Mouse (Mus musculus): Measurements from ENCODE around the gene Actg2.
"Not testable (repeated sequence)": the region's sequence is repeated elsewhere in the genome, so short reads cannot be mapped to it uniquely, and the experiment has no call there.

Gene Actg2

GRCm38 (mm10) chr6:83536028-83536794 is at the start of gene Actg2:
Actg2 (minus strand) TSS chr6:83536265.
- DNase-seq (ENCODE audit: low read depth, low spot score): no peak

DNA sequence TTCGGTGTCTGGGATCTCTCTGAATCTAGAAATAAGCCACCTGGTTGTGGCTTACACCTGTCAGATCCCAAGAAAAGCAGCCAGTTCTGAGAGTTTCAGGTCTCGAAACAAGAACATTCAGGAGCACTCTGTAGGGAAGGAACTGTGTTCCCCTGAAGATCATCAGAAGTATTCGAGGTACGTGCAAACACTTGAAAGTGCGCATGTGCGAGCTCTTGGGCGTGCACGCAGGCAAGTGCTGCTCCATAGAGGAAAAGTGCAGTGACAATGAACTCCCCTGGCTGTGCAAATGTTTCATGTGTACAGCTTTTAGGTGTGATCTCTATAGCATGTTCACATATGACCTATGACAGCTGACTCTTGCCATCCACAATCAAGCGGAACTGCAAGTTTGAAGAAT is 49.3 kb upstream of the Actg2 start:
- not testable (repeated sequence) for DNase-seq (ENCODE audit: low read depth, low spot score)

DNA sequence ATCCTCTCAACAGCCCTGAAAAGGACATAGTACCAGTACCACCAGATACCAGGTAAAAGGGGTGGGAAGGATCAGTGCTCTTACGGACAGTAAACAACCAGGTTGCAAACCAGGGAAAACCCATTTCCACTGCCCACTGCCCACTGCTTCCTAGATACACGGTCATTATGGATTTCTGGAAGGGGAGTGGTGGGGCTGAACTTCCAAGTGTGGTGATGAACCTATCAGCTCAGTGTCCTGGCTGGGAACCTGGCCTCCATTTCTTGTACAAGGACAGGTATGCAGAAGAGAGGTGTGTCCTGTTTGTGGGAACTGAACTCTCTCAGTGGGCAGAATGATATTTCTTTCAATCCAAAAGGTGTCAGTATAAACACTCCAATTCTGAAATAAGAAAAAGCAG is 47.5 kb upstream of the Actg2 start:
- no peak for DNase-seq (ENCODE audit: low read depth, low spot score)

GRCm38 (mm10) chr6:83582938-83583270 is 46.8 kb upstream of the Actg2 start:
- peak; percentile 78 for DNase-seq (ENCODE audit: low read depth, low spot score)

- no peak for DNase-seq (ENCODE audit: low read depth, low spot score)
Measured at GRCm38 (mm10) chr6:83582135-83582937, 46.3 kb upstream of the Actg2 start.

GRCm38 (mm10) chr6:83577534-83577933 is 41.5 kb upstream of the Actg2 start:
- no peak for DNase-seq (ENCODE audit: low read depth, low spot score)

GRCm38 (mm10) chr6:83575609-83576008 is 39.5 kb upstream of the Actg2 start:
- DNase-seq (ENCODE audit: low read depth, low spot score): no peak

GRCm38 (mm10) chr6:83572671-83573070 is 36.6 kb upstream of the Actg2 start, which contains the start of gene Stambp:
Stambp (minus strand) TSS chr6:83572729.
- no peak for DNase-seq (ENCODE audit: low read depth, low spot score)

DNA sequence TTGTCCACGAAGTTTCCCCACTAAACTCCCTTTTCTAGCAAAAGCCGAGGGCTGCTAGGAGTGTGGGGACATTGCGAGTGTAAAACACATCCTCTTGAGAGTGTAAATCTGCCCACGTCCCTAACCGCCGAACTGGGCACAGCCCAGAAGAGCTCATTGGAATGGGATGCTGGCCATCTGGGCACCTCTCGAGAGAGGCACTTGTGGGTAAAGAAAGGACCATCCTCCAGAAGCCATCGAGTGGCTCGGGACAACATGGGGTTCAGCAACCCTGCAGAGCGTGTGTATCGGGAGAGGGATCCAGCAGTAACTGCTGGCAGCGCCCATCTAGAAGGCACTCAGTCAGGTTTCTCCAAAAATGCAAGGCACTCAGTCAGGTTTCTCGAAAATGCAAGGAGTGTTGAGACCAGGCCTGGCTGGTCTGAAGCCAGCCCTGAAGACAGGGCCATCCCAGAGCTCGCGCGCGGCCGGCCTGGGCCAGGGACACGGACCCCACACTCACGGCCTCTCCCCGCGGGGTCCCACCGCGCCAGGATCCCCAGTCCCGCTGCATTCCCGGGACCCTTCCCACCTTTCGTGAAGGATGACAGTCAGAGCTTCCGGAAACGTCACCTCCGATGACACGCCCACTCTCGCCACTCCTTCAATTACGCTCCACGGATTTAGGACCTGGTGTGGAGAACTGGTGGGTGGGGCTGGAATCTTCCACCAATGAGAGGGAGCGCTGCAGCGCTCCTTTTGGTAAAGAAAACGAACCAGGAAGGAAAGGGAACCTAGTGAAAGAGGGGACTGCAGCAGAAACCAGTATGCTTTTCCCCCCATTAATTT is 36.0 kb upstream of the Actg2 start:
- peak; percentile 98 for DNase-seq (ENCODE audit: low read depth, low spot score)

DNA sequence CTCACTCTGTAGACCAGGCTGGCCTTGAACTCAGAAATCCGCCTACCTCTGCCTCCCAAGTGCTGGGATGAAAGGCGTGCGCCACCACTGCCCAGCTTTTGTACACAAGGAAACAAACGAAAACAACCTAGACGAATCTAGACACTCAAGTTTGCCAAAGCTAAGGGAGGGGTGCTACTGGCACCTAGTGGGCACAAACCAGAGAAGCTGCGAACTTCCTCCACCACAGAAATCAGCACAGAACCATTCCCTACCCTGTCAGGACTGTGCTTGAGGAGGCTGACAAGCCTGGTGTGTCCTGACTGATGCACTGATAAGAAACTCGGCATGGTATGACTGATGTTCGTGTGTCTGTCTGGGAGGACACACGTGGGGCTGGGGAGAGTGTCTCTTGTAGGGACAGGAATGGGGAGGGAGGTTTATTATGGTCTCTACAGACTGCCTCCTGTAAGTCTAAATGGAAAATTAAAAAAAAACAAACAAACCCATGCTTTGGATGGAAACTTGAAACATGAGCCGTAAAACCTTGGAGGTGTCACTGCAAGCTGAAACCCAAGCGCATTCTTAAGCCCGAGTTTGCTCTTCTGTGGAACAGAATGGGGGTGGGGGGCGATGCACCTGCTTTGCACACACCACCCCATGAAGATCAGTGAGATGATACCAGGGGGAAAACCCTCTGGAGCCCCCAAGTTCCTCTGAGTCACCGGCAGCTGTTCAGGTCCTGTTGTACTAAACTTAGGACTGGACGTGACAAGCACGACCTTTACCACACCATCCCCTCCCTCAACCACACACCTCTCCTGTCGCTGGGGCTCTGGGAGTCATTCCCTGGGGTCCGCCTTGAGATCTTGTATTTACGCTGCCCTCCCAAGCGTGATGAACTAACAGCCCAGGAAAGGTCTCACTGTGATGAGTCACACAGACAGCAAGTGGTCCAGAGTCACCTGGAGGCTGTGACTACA is 33.1 kb upstream of the Actg2 start:
- peak; percentile 79 for DNase-seq (ENCODE audit: low read depth, low spot score)

- DNase-seq (ENCODE audit: low read depth, low spot score): no peak
Measured at GRCm38 (mm10) chr6:83555972-83556371, 19.9 kb upstream of the Actg2 start.

- DNase-seq (ENCODE audit: low read depth, low spot score): no peak
Measured at GRCm38 (mm10) chr6:83548346-83548745, 12.3 kb upstream of the Actg2 start.

GRCm38 (mm10) chr6:83545778-83546177 is 9.7 kb upstream of the Actg2 start:
- peak; percentile 86 for DNase-seq (ENCODE audit: low read depth, low spot score)

- DNase-seq (ENCODE audit: low read depth, low spot score): peak; percentile 87
Measured at GRCm38 (mm10) chr6:83541756-83542456, 5.8 kb upstream of the Actg2 start.

GRCm38 (mm10) chr6:83540017-83540416 is 4.0 kb upstream of the Actg2 start:
- peak; percentile 86 for DNase-seq (ENCODE audit: low read depth, low spot score)

- no peak for DNase-seq (ENCODE audit: low read depth, low spot score)
Measured at GRCm38 (mm10) chr6:83536795-83537059, 662 bp upstream of the Actg2 start.

DNA sequence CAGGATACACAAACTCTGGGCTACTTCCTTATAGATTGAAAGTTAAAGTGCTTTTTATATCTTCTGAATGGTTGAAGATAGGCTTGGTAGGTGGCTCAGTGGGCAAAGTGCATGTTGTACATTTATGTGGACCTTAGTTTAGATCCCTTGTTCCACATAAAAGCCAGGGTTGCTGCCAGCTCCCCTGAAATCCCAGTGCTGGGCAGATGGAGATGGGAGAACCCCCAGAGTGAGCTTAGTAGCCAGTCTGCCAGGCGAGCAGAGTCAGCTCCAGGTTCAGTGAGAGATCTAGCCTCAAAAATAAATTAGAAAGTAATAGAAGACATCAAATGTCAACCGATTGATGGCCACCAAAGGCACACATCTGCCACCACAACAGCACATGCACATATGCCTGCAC is 3.5 kb downstream of the Actg2 start:
- peak; percentile 92 for DNase-seq (ENCODE audit: low read depth, low spot score)

- DNase-seq (ENCODE audit: low read depth, low spot score): peak; percentile 63
Measured at GRCm38 (mm10) chr6:83523194-83523593, 12.9 kb downstream of the Actg2 start.

DNA sequence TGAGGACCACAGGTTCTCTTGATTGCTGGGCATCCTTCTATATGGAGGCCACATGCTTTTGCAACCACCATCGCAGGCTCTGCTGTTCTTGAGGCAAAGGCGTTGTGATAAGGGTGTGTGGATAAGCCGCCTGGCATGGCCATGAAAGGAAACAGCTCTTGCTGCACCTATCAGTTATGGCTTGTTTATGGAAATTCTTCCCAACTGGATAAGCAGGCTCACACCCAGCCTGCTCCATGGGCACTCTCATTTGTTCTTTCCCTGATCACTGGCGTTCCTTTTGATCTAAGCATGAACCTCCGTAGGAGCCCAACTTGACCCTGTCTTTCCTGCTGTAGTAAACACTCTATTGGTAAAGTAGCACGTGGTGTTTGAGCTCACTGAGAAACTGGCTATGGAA is 14.3 kb downstream of the Actg2 start:
- DNase-seq (ENCODE audit: low read depth, low spot score): no peak

- no peak for DNase-seq (ENCODE audit: low read depth, low spot score)
Measured at GRCm38 (mm10) chr6:83518637-83519036, 17.4 kb downstream of the Actg2 start.

DNA sequence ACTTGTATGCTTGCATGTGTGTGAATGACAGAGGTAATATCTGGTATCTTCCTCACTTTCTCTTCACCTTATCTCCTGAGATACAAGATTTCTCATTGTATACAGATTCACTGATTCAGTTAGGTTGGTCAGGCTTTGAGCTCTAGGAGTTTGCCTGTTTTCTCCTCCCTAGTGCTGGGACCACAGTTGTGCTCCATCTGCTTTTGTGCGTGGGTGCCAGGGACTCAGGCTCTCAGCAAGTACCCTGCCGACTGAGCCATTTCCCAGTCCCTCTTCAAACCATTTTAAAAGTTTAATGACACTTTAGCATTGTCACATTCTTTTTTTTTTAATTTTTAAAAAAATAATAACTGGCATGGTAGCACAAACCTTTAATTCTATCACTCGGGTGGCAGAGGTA is 20.9 kb downstream of the Actg2 start:
- DNase-seq (ENCODE audit: low read depth, low spot score): peak; percentile 65

Data from brain, adult 2 months (tissue).